Mouse (Mus musculus) kidney, postnatal 14 days (tissue): ENCODE data around the gene Cox8a.

ENCODE experiments used
- DNase-seq: peaks from one replicate; pipeline ENCODE4 v3.0.0; 2022; ENCODE audit warnings: mixed read lengths

Cox8a gene

DNA sequence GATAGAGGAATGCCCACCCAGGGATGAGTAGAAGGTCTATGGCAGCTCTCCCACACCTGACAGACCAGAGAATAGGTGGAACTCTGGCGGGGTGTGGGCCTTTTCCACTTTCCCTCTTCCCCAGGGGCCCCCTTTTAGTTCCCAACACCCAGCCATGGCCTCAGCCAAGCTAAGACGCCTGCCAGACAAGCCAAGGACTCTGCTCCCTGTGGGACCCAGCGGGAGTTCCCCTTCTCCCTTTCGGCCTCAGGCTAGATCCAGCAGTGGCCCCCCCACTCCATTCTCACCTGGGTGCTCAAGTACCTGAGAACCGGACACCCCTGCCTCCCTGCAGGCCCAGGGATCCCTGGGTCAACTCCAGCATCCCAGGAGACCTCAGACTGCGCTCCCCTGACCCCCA is 4.8 kb upstream of the Cox8a start:
- no peak for DNase-seq

DNA sequence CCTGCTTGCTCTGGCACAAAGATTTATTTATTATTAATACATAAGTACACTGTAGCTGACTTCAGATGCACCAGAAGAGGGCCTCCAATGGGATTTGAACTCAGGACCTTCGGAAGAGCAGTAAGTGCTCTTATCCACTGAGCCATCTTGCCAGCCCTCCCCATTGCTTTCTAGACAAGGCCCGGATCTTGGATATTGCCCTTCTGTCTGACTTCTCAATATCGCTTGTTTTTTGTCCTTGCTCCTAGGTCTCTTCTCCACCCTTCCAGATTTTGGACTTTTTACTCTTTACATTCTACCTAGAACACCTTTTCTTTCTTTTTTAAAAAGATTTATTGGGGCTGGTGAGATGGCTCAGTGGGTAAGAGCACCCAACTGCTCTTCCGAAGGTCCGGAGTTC is 1.3 kb upstream of the Cox8a start:
- DNase-seq: no peak

DNA sequence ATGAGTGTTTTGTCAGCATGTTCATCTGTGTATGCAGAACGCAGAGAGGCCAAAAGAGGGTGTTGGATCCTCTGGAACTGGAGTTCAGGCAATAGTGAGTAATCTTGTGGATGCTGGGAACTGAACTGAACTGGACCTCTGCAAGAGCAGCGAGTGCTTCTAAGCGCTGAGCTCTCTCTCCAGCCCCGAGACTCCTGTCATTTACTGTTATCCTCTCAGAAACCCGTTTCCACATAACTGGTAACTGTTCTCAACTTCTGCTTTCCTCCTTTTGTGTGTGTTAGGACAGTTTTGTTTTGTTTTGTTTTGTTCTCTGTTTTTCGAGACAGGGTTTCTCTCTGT is 481 bp upstream of the Cox8a start:
- no peak for DNase-seq

DNA sequence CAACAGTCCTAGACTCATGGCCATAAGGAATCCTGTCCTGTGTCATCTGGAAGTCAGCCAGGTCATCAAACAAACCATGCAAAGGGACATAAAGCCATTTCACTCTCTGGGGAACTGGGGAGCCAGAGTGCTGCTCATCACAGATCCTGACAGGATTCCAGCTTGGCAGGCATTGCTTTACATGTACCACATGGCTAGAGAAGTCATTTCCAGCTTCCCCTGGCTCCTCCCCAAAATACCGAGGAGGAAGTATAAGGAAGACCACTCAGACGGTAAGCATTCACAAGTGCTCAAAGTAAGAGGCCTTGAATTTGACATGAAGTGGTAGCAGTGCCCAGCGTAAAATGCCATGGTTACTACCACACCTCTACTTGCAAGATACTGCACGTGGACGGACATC is 2.9 kb downstream of the Cox8a start:
- no peak for DNase-seq

DNA sequence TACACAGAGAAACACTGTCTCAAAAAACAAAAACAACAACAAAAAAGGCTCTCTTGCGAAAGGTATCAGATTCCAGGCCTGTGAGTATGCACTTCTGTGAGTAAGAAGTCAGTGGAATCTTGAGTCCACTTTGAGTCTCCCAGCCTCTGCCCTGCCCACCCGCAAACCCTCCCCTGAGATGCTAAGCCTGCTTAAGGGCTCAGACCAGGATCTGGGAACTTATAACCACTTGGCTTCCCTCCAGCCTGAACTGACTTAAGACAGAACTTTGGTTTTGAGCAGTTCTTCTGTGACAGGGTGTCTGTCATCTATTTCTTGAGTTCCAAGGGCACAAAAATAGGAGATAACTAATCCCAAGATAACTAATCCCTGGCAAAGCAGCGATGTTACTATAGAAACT is 4.4 kb downstream of the Cox8a start:
- no peak for DNase-seq

DNA sequence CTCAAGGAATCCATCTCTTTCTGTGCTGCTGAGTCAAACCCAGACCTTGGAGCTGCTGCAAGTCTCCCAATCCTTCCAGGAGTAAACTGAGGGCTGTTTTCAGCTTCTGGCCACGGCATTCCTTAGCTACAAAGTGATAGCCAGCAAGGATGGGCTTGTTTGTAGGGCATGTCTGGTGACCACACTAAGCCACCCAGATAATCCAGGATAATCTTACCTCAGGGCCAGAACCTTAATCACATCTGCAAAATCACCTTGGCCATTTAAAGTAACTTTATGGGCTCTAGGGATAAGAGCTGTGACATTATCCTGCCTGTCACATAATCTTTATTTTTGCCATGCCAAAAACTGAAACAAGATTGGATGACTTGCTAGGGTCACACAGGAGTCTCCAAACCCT is 5.2 kb downstream of the Cox8a start:
- no peak for DNase-seq

DNA sequence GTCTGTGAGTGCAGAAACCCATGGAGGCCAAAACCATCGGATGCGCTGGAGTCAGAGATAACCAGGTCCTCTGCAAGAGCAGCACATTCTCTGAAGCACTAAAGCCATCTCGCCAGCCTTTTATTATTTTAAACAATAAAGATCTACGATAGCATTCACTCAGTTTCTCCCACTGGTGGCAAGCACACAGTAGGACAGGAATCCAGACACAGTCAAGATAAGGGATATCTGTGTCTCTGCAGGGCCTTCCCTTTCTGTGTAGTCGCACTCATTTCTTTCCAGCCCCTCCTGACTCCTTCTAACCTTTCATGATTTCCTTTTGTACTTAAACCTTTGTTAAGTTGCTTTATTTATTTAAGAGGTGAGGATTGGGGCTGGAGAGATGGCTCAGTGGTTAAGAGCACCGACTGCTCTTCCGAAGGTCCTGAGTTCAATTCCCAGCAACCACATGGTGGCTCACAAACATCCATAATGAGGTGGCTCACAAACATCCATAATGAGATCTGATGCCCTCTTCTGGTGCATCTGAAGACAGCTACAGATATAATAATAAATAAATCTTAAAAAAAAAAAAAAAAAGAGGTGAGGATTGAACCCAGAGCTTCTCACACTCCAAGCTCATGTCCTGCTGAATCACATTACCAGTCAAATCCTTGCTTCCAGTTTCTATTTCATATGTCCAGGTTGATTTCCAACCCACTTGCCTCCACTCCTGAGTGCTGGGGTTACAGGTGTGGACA is 7.3 kb downstream of the Cox8a start:
- DNase-seq: no peak

DNA sequence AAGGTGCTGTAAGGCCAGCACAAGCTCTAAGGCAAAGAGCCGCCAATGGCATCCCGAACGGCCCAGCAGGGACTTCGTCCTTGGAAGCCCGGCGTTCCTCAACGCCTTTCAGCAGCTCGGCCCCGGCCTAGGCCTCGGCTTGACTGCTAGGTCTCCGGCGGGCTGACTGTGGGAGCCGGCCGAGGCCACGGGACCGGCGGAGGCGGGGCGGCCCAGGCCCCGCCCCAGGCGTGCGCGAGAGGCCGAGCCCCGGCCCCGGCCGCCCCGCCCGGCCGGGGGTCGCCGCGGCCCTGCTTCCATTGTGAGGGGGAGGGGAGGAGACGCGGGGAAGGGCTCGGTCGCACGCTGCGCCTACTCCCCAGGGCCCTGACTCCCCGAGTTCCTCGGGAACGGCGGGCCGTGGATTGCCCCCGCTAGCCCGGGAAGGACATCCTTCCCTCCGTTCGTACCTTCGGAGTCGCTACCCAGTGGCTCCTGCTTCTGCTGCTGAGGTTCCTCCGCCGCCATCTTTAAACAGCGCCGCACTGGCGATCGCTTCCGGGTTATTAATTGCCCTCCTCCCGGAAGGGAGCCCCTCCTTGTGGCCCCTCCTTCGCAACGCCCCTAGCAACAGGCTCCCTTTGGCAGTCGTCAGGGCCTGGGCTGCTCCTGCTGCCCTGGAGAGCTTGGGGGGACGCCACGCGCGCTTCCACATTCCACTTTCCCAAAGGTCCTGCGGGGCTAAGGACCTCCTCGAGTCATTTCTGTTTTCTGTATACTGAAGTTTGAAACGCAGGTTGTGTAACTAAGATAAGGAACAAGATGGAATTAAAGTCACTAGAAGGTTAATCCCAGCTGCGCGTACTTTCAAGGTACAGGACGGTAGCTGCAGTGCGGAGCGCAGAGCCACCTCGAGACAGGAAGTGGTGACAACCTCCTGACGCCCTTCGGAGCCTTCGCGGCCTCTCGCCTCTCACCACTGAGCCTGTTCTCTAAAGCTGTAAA is 11.4 kb downstream of the Cox8a start, which contains the start of gene Otub1:
Gene Otub1 (minus strand): TSS at position 564 of the 984 bp plus-strand sequence.
- DNase-seq: peak; percentile 96

DNA sequence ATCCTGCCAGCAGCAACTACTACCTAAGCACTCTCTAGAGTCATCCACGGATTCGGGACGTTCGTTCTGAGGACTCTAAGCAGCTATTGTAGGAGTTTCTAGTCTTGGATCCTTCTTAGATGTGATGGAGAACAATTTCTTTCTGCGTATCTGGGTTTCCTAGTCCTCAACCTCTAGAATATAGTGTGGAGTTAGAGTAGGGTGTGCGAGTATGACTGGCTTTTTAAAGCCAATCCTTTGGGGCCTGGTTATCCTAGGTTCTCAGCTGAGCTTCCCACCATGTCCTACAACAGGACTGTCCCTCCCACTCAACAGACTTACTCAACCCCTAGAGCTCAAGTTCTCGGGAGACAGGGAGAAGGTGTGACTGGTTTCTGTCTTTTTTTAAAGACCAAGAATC is 12.1 kb downstream of the Cox8a start:
- DNase-seq: no peak

DNA sequence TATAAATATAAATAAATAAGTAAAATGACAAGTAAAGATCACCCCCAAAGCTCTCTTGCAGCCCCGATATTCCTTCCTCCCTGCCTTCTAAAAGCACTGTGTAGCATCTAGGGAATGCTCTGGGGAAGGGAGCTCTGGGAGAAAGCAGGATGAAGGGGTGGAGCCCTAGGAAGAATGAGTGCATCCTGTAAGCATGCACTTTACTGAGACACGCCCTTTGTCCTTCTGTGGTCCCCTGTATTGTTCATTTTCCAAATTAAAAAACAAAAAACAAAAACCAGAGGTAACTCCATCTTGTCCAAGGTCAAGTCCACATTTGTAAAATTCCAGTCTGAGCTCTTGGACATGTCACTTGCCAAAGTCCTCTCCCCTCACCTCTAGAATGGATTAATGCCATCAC is 12.5 kb downstream of the Cox8a start:
- DNase-seq: no peak

DNA sequence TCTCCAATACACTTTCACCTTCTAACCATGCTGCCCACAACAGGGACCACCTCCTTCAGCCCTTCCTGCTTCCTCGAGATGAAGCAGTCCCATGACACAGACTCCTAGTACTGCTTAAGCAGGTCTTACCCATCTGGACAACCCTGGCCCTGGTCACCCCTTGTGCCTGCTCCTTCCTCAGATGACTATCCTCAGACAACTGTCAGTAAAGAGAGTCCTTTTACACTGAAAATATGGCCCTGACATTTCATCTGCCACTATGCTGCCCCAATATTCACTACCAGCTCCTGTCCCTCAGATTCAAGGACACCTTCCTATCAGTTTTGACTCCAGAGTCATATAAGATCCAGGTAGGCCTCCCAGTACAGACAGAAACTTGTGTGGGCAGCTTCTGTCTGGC is 17.0 kb downstream of the Cox8a start:
- DNase-seq: no peak

DNA sequence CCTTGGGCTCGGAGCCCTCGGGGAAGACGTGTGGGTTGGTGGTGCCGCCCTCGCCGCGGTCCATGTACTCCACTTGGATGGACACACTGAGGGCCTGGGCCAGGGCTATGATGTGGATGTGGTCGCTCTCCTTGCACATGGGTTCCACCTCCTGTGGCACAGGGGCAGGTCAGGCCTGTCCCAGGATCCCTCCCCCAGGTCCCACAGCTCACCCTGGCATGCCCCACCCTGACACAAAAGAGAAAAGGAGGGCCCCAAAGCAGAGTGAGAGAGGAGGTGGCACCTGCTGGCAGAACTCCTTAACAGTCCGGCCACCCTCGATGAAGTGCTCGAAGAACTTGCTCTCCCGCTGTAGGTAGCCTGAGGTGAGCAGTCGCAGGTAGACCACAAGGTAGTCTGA is 18.3 kb downstream of the Cox8a start:
- no peak for DNase-seq

DNA sequence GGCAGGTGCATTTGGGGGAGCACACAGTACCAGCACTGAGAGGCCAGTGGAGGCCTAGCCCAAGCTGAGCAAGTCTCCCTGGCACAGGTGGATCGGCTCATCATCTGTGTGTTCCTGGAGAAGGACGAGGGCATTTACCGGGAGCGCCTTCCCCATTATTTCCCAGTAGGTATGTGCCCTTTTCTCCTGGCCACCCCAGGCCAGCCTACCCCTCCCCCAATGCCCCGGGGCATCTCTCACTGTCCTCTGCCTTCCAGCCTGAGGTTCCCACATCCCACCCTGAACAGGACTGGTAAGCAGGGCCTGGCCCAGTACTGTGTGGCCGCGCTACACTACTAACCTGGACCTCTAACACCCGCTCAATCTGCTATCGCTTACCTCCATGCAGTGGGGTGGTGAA is 20.0 kb downstream of the Cox8a start:
- DNase-seq: no peak

DNA sequence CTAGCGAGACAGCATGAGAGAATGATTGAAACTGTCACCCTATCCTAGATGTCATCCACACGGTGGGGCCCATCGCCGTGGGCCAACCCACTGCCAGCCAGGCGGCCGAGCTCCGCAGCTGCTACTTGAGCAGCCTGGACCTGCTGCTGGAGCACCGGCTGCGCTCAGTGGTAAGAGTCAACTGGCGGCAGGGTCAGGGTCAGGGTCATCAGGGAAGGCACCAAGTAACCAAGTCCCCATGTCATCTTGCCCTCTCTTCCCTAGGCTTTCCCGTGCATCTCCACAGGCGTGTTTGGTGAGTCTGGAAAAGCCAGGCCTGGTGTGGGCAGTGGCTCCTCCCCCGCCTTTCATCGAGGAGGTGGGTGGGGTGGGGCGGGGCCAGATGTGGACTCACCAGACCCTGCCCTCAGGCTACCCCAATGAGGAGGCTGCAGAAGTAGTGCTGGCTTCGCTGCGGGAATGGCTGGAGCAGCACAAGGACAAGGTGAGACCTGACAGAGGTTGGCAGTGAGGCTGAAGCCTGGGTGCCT is 20.6 kb downstream of the Cox8a start:
- DNase-seq: peak; percentile 67

DNA sequence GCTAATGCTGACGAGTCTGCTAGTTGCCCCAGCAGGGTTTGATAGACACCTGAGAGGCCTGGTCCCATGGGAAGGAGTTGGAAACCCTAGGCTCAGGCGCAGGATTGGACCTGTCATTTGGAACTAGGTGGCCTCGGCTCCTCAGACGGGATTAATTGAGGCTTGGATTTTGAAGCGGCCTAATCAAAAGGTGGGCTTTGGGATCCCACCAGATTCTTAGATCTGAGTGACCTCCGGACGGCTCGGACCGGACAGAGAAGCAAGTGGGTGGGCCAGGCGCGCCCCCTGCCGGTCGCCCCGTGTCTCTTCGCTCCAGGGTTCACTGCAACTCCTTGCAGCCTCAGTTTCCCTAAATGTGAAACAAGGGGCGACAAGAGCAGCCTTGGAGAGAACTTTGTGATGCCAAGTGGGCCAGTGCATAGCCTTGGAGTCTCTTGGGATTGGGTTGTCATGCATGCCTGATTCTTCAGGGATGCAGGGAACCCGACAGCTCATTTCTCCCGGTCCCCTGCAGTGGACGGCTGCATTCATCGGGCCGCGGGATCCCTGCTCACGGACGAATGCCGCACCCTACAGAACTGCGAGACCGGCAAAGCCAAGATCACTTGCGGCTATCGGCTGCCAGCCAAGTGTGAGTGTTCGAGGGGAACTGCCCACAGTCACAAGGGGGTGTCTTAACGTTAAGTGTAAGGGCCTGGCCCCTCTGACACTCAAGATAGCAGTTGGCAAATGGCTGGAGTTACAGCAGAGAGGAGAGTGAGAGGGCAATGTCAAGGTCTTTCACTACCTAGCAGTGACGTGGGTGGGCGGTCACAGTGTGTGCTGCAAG is 21.3 kb downstream of the Cox8a start:
- DNase-seq: peak; percentile 79

DNA sequence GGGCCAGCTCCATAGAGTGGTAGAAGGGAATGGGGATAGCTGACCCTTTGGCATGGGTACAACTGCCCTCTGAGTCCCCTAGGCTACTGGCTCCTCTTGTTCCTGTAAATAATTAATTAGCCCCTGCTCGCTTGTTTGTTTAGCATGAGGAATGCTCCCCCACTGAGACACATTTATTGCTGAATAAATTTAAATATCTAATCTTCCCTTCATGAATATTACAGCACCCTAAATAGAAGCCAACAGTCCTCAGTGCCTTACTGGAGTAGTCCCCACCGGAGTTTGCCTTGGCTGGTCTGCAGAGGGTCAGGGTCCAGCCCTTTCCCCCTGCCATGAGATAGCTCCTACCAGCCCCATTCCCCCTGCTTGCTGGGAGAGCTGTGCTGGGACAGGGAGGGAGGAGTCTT is 24.9 kb downstream of the Cox8a start:
- peak; percentile 88 for DNase-seq

DNA sequence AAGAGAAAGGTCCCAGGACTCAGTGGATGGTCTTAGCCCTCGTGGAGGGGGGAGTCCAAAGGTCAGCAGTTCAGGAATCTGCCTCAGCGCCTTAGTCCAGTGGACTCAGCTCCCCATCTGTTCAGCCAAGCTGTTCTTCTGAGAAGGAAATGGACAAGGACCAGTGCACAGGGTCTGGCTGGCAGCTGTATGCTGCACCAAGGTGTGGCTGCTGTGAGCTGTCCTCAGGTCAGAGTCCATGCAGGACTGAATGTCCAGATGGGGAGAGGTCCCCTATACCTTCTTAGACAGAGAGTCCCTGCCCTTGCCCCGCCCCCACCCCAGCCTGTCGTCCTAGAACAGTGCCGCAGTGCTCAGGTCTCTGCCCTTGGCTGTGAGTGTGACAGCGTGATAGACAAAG is 25.8 kb downstream of the Cox8a start:
- DNase-seq: peak; percentile 88

DNA sequence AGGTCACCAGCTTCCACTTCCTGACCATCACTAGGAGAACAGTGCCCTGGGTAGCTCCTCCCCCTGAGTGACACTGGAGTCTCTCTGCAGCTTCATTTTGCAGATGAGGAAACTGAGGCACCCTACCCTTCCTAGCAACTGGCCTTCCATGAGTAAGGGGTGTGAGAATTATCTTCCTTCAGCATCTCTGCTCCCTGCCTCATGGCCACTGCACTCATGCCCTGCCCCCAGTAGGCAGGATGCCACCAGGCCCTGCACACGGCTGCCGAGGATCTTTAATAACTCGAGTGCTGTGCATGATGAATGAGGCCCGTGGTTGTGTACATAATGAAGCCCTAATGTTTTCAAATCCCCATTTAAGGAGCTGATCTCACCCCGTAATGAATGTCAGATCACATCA is 26.4 kb downstream of the Cox8a start:
- DNase-seq: no peak

DNA sequence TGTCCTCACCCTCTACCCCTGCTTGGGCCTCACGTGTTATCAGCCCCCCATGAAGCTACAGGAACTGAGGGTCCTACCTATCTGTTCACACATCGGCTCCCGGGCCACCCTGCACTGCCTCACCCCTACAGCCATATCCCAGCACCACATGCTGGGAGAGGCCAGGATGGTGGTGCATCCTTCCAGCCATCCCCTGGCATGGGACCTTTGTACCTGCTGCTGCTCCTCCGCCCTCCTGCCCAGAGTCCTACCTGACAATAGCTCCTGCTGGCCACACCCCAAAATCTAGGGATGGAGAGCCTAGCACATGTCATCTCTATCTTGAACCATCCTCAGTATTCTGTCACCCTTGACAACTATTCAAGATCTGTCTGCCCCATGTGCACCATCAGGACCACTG is 28.4 kb downstream of the Cox8a start:
- no peak for DNase-seq

DNA sequence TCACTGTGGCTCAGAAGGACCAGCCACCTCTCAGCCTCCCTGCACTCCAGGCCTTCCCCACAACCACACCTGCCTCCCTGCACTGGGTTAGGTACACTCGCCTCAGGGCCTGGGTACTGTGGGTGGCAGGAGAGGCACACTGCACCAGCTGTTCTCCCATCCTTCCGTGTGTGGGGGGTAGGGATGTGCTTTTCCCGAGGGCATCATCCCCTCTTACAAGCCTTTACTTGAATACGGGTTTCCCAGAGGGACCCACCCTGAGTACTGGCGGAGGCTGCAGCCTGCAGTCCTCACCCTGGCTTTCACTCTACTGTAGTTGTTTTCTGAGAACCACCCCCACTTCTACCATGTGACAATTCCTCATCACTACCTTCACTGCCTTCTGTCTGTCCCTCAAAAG is 30.3 kb downstream of the Cox8a start:
- DNase-seq: no peak

DNA sequence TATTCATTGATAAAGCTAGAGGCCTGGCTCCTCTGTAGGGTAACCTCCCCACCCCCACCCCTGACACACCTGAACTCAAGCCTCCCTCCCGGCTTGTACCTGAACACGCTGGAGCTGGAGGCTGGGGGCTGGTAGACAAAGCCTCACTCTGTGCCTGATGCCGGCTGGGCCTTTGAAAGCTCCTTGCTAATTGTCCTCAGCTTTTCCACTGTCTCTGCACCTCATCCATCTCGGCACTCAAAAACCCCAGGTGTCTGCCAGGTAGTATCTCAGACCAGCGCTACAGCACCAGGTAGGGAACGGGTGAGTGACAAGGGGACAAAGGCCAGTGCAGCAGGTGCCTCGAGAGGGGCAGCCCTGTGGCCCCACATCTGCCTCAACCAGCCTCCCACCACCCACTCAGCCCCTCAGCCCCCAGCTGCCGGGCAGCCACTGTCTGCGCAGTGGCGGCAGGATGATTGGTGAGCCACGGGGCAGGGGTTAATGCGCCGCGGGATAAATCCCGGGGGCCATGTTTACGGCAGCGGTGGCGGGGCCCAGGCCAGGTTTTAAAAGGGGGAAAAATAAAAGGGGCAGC is 31.6 kb downstream of the Cox8a start:
- DNase-seq: no peak

DNA sequence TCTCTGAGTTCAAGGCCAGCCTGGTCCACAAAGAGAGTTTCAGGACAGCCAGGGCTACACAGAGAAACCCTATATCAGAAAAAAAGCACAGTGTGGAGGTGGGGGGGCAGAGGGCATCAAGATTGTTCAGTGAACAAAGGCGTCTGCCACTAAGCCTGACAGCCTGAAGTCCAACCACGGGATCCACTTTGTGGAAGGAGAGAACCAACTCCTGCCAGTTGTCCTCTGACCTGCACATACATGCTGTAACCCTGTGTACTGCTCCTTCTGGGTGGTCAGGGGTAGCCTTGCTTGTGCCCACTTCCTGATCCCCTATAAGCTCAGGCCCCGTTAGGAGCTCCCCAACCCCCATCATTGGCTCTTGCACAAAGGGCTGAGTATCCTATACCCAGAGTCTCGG is 32.4 kb downstream of the Cox8a start:
- DNase-seq: no peak

DNA sequence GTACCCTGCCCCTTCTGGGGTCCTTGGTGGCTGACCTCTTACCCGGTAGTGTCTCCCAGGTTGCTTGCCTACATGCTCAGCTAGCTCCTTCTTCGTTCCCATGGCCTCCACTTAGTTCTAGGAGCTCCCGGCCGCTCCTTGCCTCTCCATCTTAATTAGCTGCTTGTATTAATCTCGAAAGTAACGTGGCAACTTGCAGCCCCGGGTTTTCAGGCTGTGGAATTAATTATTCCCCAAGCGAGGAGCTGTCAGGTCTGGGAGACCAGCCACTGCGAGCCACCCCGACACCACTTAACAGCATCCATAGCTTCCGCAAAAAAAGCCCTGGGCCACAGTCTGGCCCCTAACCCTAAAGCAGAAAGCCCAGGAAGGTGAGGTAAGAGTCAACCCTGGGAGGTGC is 34.0 kb downstream of the Cox8a start:
- DNase-seq: no peak
